Mouse (Mus musculus): ENCODE results near the gene Rcbtb1. TPM values are rescaled to one million over a fixed set of nuclear protein-coding genes. Genes with fewer than 3 reads are reported as not detected.

The Rcbtb1 gene
- 35.8 and 39.3 TPM in 2 replicates for polyA plus RNA-seq (2014; fragmentation: Nextera tagmentation; extraction: Ambion mirVana)

GRCm38 (mm10) chr14:59200711-59201603, at the start of gene Rcbtb1:
TSS of gene Rcbtb1 (plus strand) at chr14:59201209.
- WGBS (ENCODE audit: insufficient replicate concordance), result under 1% methylated on average over 93 of the region's 96 CpGs

GRCm38 (mm10) chr14:59155589-59155988, 45.4 kb upstream of the Rcbtb1 start:
- ATAC-seq (replicated peaks; ENCODE audit: insufficient number of reproducible peaks, low FRiP score, low TSS enrichment), result no peak
- H3K4me1 ChIP-seq (ENCODE audit: control insufficient read depth, insufficient read depth, low read length), result no peaks in the 10 kb centered on the region
- H3K36me3 ChIP-seq (ENCODE audit: control insufficient read depth, insufficient read depth, low read length), result no peaks in the 10 kb centered on the region
- H3K27me3 ChIP-seq (ENCODE audit: control insufficient read depth, insufficient read depth, low read length), result no peaks in the 10 kb centered on the region
- no peak overlapping the region for H3K4me2 ChIP-seq
- 63% methylated on average over 2 of the region's 2 CpGs for WGBS (ENCODE audit: insufficient replicate concordance)
- no peak overlapping the region for H3K4me3 ChIP-seq (ENCODE audit: low read depth, low read length)
- H3K27ac ChIP-seq (ENCODE audit: low read depth, low read length), result no peak overlapping the region
- H3K9me3 ChIP-seq (replicated peaks; ENCODE audit: control insufficient read depth, low read length), result no peaks in the 10 kb centered on the region
- no peak overlapping the region for H3K9ac ChIP-seq (ENCODE audit: low read depth, low read length)

More at GRCm38 (mm10) chr14:59200711-59201603, at the start of gene Rcbtb1:
- Histone ChIP-seq H3K9me3 (replicated peaks; ENCODE audit: control insufficient read depth, low read length) (no peaks in the 10 kb centered on the region), H3K9ac (ENCODE audit: low read depth, low read length) (peak within 1 kb of the TSS; percentile 97), H3K4me1 (ENCODE audit: control insufficient read depth, insufficient read depth, low read length) (peaks cover 22% of the 10 kb centered on the region), H3K4me2 (peak within 1 kb of the TSS; percentile 83), H3K4me3 (ENCODE audit: low read depth, low read length) (peak within 1 kb of the TSS; percentile 92), H3K36me3 (ENCODE audit: control insufficient read depth, insufficient read depth, low read length) (no peaks in the 10 kb centered on the region), H3K27ac (ENCODE audit: low read depth, low read length) (peak within 1 kb of the TSS; percentile 97), H3K27me3 (ENCODE audit: control insufficient read depth, insufficient read depth, low read length) (no peaks in the 10 kb centered on the region)
- peak; percentile 94 for ATAC-seq (replicated peaks; ENCODE audit: insufficient number of reproducible peaks, low FRiP score, low TSS enrichment)

- Histone ChIP-seq H3K4me2 (no peak overlapping the region), H3K36me3 (ENCODE audit: control insufficient read depth, insufficient read depth, low read length) (no peaks in the 10 kb centered on the region), H3K4me1 (ENCODE audit: control insufficient read depth, insufficient read depth, low read length) (no peaks in the 10 kb centered on the region), H3K9ac (ENCODE audit: low read depth, low read length) (no peak overlapping the region), H3K4me3 (ENCODE audit: low read depth, low read length) (no peak overlapping the region), H3K9me3 (replicated peaks; ENCODE audit: control insufficient read depth, low read length) (no peaks in the 10 kb centered on the region), H3K27me3 (ENCODE audit: control insufficient read depth, insufficient read depth, low read length) (no peaks in the 10 kb centered on the region), H3K27ac (ENCODE audit: low read depth, low read length) (no peak overlapping the region)
- ATAC-seq (replicated peaks; ENCODE audit: insufficient number of reproducible peaks, low FRiP score, low TSS enrichment), result no peak
- 72% methylated on average over 3 of the region's 3 CpGs for WGBS (ENCODE audit: insufficient replicate concordance)
Observed at GRCm38 (mm10) chr14:59157016-59157698, 43.9 kb upstream of the Rcbtb1 start.

GRCm38 (mm10) chr14:59178649-59179048, 22.4 kb upstream of the Rcbtb1 start, which contains the start of gene Gm5142:
TSS of gene Gm5142 (minus strand) at chr14:59178749.
- H3K4me2 ChIP-seq, result no peak within 1 kb of the TSS
- H3K27me3 ChIP-seq (ENCODE audit: control insufficient read depth, insufficient read depth, low read length), result no peaks in the 10 kb centered on the region
- no peak within 1 kb of the TSS for H3K9ac ChIP-seq (ENCODE audit: low read depth, low read length)
- no peaks in the 10 kb centered on the region for H3K9me3 ChIP-seq (replicated peaks; ENCODE audit: control insufficient read depth, low read length)
- no peak for ATAC-seq (replicated peaks; ENCODE audit: insufficient number of reproducible peaks, low FRiP score, low TSS enrichment)
- no peaks in the 10 kb centered on the region for H3K4me1 ChIP-seq (ENCODE audit: control insufficient read depth, insufficient read depth, low read length)
- WGBS (ENCODE audit: insufficient replicate concordance), result 78% methylated on average over 3 of the region's 3 CpGs
- no peaks in the 10 kb centered on the region for H3K36me3 ChIP-seq (ENCODE audit: control insufficient read depth, insufficient read depth, low read length)
- no peak within 1 kb of the TSS for H3K4me3 ChIP-seq (ENCODE audit: low read depth, low read length)
- no peak within 1 kb of the TSS for H3K27ac ChIP-seq (ENCODE audit: low read depth, low read length)

- Histone ChIP-seq H3K27ac (ENCODE audit: low read depth, low read length) (no peak overlapping the region), H3K4me2 (no peak overlapping the region), H3K4me1 (ENCODE audit: control insufficient read depth, insufficient read depth, low read length) (no peaks in the 10 kb centered on the region), H3K27me3 (ENCODE audit: control insufficient read depth, insufficient read depth, low read length) (no peaks in the 10 kb centered on the region), H3K9me3 (replicated peaks; ENCODE audit: control insufficient read depth, low read length) (no peaks in the 10 kb centered on the region), H3K9ac (ENCODE audit: low read depth, low read length) (no peak overlapping the region), H3K36me3 (ENCODE audit: control insufficient read depth, insufficient read depth, low read length) (no peaks in the 10 kb centered on the region), H3K4me3 (ENCODE audit: low read depth, low read length) (no peak overlapping the region)
- ATAC-seq (replicated peaks; ENCODE audit: insufficient number of reproducible peaks, low FRiP score, low TSS enrichment), result no peak
- 75% methylated on average over 2 of the region's 2 CpGs for WGBS (ENCODE audit: insufficient replicate concordance)
Observed at GRCm38 (mm10) chr14:59182732-59183131, 18.3 kb upstream of the Rcbtb1 start.

- Histone ChIP-seq H3K9me3 (replicated peaks; ENCODE audit: control insufficient read depth, low read length) (no peaks in the 10 kb centered on the region), H3K9ac (ENCODE audit: low read depth, low read length) (no peak overlapping the region), H3K36me3 (ENCODE audit: control insufficient read depth, insufficient read depth, low read length) (no peaks in the 10 kb centered on the region), H3K27ac (ENCODE audit: low read depth, low read length) (no peak overlapping the region), H3K4me3 (ENCODE audit: low read depth, low read length) (no peak overlapping the region), H3K4me2 (no peak overlapping the region), H3K4me1 (ENCODE audit: control insufficient read depth, insufficient read depth, low read length) (no peaks in the 10 kb centered on the region), H3K27me3 (ENCODE audit: control insufficient read depth, insufficient read depth, low read length) (no peaks in the 10 kb centered on the region)
- ATAC-seq (replicated peaks; ENCODE audit: insufficient number of reproducible peaks, low FRiP score, low TSS enrichment), result no peak
Observed at GRCm38 (mm10) chr14:59185514-59185913, 15.5 kb upstream of the Rcbtb1 start.

GRCm38 (mm10) chr14:59186121-59186520, 14.9 kb upstream of the Rcbtb1 start:
- Histone ChIP-seq H3K36me3 (ENCODE audit: control insufficient read depth, insufficient read depth, low read length) (no peaks in the 10 kb centered on the region), H3K9ac (ENCODE audit: low read depth, low read length) (no peak overlapping the region), H3K4me1 (ENCODE audit: control insufficient read depth, insufficient read depth, low read length) (no peaks in the 10 kb centered on the region), H3K4me3 (ENCODE audit: low read depth, low read length) (no peak overlapping the region), H3K27ac (ENCODE audit: low read depth, low read length) (no peak overlapping the region), H3K9me3 (replicated peaks; ENCODE audit: control insufficient read depth, low read length) (no peaks in the 10 kb centered on the region), H3K4me2 (no peak overlapping the region), H3K27me3 (ENCODE audit: control insufficient read depth, insufficient read depth, low read length) (no peaks in the 10 kb centered on the region)
- WGBS (ENCODE audit: insufficient replicate concordance), result 84% methylated on average over 2 of the region's 2 CpGs
- ATAC-seq (replicated peaks; ENCODE audit: insufficient number of reproducible peaks, low FRiP score, low TSS enrichment), result no peak

- 3% methylated on average over 21 of the region's 21 CpGs for WGBS (ENCODE audit: insufficient replicate concordance)
Observed at GRCm38 (mm10) chr14:59201604-59202215, 701 bp downstream of the Rcbtb1 start.

More at GRCm38 (mm10) chr14:59201604-59202215, 701 bp downstream of the Rcbtb1 start:
- H3K27ac ChIP-seq (ENCODE audit: low read depth, low read length), result peak overlapping the region; percentile 97
- H3K27me3 ChIP-seq (ENCODE audit: control insufficient read depth, insufficient read depth, low read length), result no peaks in the 10 kb centered on the region
- H3K36me3 ChIP-seq (ENCODE audit: control insufficient read depth, insufficient read depth, low read length), result no peaks in the 10 kb centered on the region
- H3K4me2 ChIP-seq, result peak overlapping the region; percentile 83
- H3K4me3 ChIP-seq (ENCODE audit: low read depth, low read length), result peak overlapping the region; percentile 92
- peak overlapping the region; percentile 97 for H3K9ac ChIP-seq (ENCODE audit: low read depth, low read length)
- H3K9me3 ChIP-seq (replicated peaks; ENCODE audit: control insufficient read depth, low read length), result no peaks in the 10 kb centered on the region
- peaks cover 22% of the 10 kb centered on the region for H3K4me1 ChIP-seq (ENCODE audit: control insufficient read depth, insufficient read depth, low read length)
- ATAC-seq (replicated peaks; ENCODE audit: insufficient number of reproducible peaks, low FRiP score, low TSS enrichment), result no peak
